Mouse (Mus musculus) MEL (cell line): Measurements from ENCODE around the gene Myl12a. TPM values are rescaled to one million over a fixed set of nuclear protein-coding genes. Genes with fewer than 3 reads are reported as not detected.

ENCODE experiments used
- DNase-seq: peaks from one replicate; pipeline ENCODE4 v3.0.0; 2011; ENCODE audit warnings: low read depth, low spot score
- H3K27ac ChIP-seq: 2 replicates; pipeline ENCODE4 v1.5.1; 2012; ENCODE audit warnings: low read depth, mild to moderate bottlenecking, control low read depth, low read length, moderate library complexity; ENCODE audit not compliant: control insufficient read depth
- H3K27me3 ChIP-seq, 2 experiments: fragments of 150-350 bp in 1 of 2; sonication (generic) in 1 of 2; 2 replicates each; pipeline ENCODE4 v1.6.1; 2012; ENCODE audit warnings: low read length in 2 of 2, mild to moderate bottlenecking in 2 of 2, improper control_type of control experiment in 1 of 2, moderate library complexity in 1 of 2; ENCODE audit not compliant: insufficient read depth in 2 of 2, control insufficient read depth in 1 of 2
- H3K36me3 ChIP-seq, 2 experiments: 2 replicates each; pipeline ENCODE4 v1.6.1; 2012 to 2014; ENCODE audit warnings: low read length in 2 of 2, improper control_type of control experiment in 1 of 2, inconsistent platforms in 1 of 2, mild to moderate bottlenecking in 1 of 2; ENCODE audit not compliant: insufficient read depth in 2 of 2, control insufficient read depth in 1 of 2
- H3K4me1 ChIP-seq, 2 experiments: fragments of 150-350 bp in 1 of 2; sonication (generic) in 1 of 2; 2 replicates each; pipeline ENCODE4 v1.6.1; 2012; ENCODE audit warnings: low read length in 2 of 2, improper control_type of control experiment in 1 of 2, mild to moderate bottlenecking in 1 of 2; ENCODE audit not compliant: insufficient read depth in 2 of 2, control insufficient read depth in 1 of 2
- H3K4me3 ChIP-seq, 2 experiments: fragments of 150-350 bp in 1 of 2; sonication (generic) in 1 of 2; 2 replicates each; pipeline ENCODE4 v1.5.1; 2012; ENCODE audit warnings: low read depth in 2 of 2, low read length in 2 of 2, mild to moderate bottlenecking in 2 of 2, moderate library complexity in 2 of 2, control low read depth in 1 of 2, improper control_type of control experiment in 1 of 2; ENCODE audit not compliant: control insufficient read depth in 1 of 2, insufficient read depth in 1 of 2
- H3K79me2 ChIP-seq: 2 replicates; pipeline ENCODE4 v1.6.1; 2012; ENCODE audit warnings: mild to moderate bottlenecking, low read length, moderate library complexity; ENCODE audit not compliant: control insufficient read depth, poor library complexity, insufficient read depth
- H3K9ac ChIP-seq: 2 replicates; pipeline ENCODE4 v1.6.1; 2012; ENCODE audit warnings: low read depth, mild to moderate bottlenecking, control low read depth, low read length, moderate library complexity; ENCODE audit not compliant: control insufficient read depth, poor library complexity, severe bottlenecking
- H3K9me3 ChIP-seq: fragments of 150-350 bp; sonication (generic); replicated peaks from 2 replicates; pipeline ENCODE4 v1.6.1; 2012; ENCODE audit warnings: mild to moderate bottlenecking, low read length, improper control_type of control experiment, moderate library complexity; ENCODE audit not compliant: insufficient read depth
- CHD2 ChIP-seq: IDR thresholded peaks from 2 replicates; pipeline ENCODE4 v1.6.1; 2011; ENCODE audit warnings: low read length, improper control_type of control experiment
- E2F4 ChIP-seq: IDR thresholded peaks from 2 replicates; pipeline ENCODE4 v1.6.1; 2011; ENCODE audit warnings: low read depth, low read length, improper control_type of control experiment, borderline replicate concordance
- ELF1 ChIP-seq: IDR thresholded peaks from 2 replicates; pipeline ENCODE4 v1.6.1; 2014; ENCODE audit warnings: low read depth, mild to moderate bottlenecking, inconsistent platforms, low read length, improper control_type of control experiment, moderate library complexity
- EP300 ChIP-seq, 2 experiments: IDR thresholded peaks; 2 replicates each; pipeline ENCODE4 v1.6.1; 2011; ENCODE audit warnings: improper control_type of control experiment in 2 of 2, low read length in 2 of 2, low read depth in 1 of 2, mild to moderate bottlenecking in 1 of 2
- ETS1 ChIP-seq: IDR thresholded peaks from 2 replicates; pipeline ENCODE4 v1.6.1; 2012; ENCODE audit warnings: low read depth, mild to moderate bottlenecking, inconsistent platforms, low read length, improper control_type of control experiment, moderate library complexity
- GABPA ChIP-seq: IDR thresholded peaks from 2 replicates; pipeline ENCODE4 v1.6.1; 2012; ENCODE audit warnings: low read depth, mild to moderate bottlenecking, inconsistent platforms, low read length, improper control_type of control experiment, moderate library complexity
- JUND ChIP-seq: IDR thresholded peaks from 2 replicates; pipeline ENCODE4 v1.6.1; 2011; ENCODE audit warnings: low read depth, mild to moderate bottlenecking, improper control_type of control experiment, low read length
- MAFK ChIP-seq: IDR thresholded peaks from 2 replicates; pipeline ENCODE4 v1.6.1; 2011; ENCODE audit warnings: low read depth, mild to moderate bottlenecking, low read length, improper control_type of control experiment, borderline replicate concordance
- MAZ ChIP-seq: IDR thresholded peaks from 2 replicates; pipeline ENCODE4 v1.6.1; 2012; ENCODE audit warnings: low read depth, mild to moderate bottlenecking, inconsistent platforms, low read length, improper control_type of control experiment
- MEF2A ChIP-seq: IDR thresholded peaks from 2 replicates; pipeline ENCODE4 v1.6.1; 2014; ENCODE audit warnings: low read depth, mild to moderate bottlenecking, inconsistent platforms, low read length, improper control_type of control experiment; ENCODE audit not compliant: poor library complexity, insufficient replicate concordance, severe bottlenecking; ENCODE audit errors: extremely low read depth
- MYC ChIP-seq: IDR thresholded peaks from 2 replicates; pipeline ENCODE4 v1.6.1; 2011; ENCODE audit warnings: low read depth, mild to moderate bottlenecking, low read length, improper control_type of control experiment, moderate library complexity
- NELFE ChIP-seq: IDR thresholded peaks from 2 replicates; pipeline ENCODE4 v1.6.1; 2011; ENCODE audit warnings: low read depth, low read length, improper control_type of control experiment
- POLR2A ChIP-seq, 2 experiments: IDR thresholded peaks; 2 replicates each; pipeline ENCODE4 v1.6.1; 2011 to 2012; ENCODE audit warnings: low read length in 2 of 2, mild to moderate bottlenecking in 2 of 2, control low read depth in 1 of 2, improper control_type of control experiment in 1 of 2, low read depth in 1 of 2, moderate library complexity in 1 of 2; ENCODE audit not compliant: control insufficient read depth in 1 of 2, insufficient read depth in 1 of 2, poor library complexity in 1 of 2
- POLR2AphosphoS2 ChIP-seq: IDR thresholded peaks from 2 replicates; pipeline ENCODE4 v1.6.1; 2011; ENCODE audit warnings: low read length, improper control_type of control experiment
- POLR2AphosphoS5 ChIP-seq: IDR thresholded peaks from 2 replicates; pipeline ENCODE4 v1.6.1; 2012; ENCODE audit warnings: low read depth, borderline replicate concordance, mild to moderate bottlenecking, inconsistent platforms, low read length, moderate library complexity, mixed read lengths
- RAD21 ChIP-seq: IDR thresholded peaks from 2 replicates; pipeline ENCODE4 v1.6.1; 2011; ENCODE audit warnings: mild to moderate bottlenecking, low read depth, low read length, improper control_type of control experiment
- RCOR1 ChIP-seq: IDR thresholded peaks from 2 replicates; pipeline ENCODE4 v1.6.1; 2012; ENCODE audit warnings: low read depth, mild to moderate bottlenecking, inconsistent platforms, low read length, improper control_type of control experiment
- SMC3 ChIP-seq: IDR thresholded peaks from 2 replicates; pipeline ENCODE4 v1.6.1; 2011; ENCODE audit warnings: low read depth, low read length, improper control_type of control experiment
- TAL1 ChIP-seq: IDR thresholded peaks from 2 replicates; pipeline ENCODE4 v1.6.1; 2012; ENCODE audit warnings: mild to moderate bottlenecking, inconsistent platforms, low read length, moderate library complexity, mixed read lengths
- TBP ChIP-seq: IDR thresholded peaks from 2 replicates; pipeline ENCODE4 v1.8.0; 2011; ENCODE audit warnings: low read depth, low read length, improper control_type of control experiment
- TCF12 ChIP-seq: IDR thresholded peaks from 2 replicates; pipeline ENCODE4 v1.6.1; 2014; ENCODE audit warnings: low read depth, mild to moderate bottlenecking, inconsistent platforms, low read length, improper control_type of control experiment, moderate library complexity
- UBTF ChIP-seq: IDR thresholded peaks from 2 replicates; pipeline ENCODE4 v1.6.1; 2012; ENCODE audit warnings: low read depth, mild to moderate bottlenecking, inconsistent platforms, low read length, improper control_type of control experiment, moderate library complexity, borderline replicate concordance; ENCODE audit not compliant: insufficient read depth
- USF2 ChIP-seq, 2 experiments: IDR thresholded peaks; 2 replicates each; pipeline ENCODE4 v1.6.1; 2011 to 2012; ENCODE audit warnings: improper control_type of control experiment in 2 of 2, low read length in 2 of 2, borderline replicate concordance in 1 of 2, inconsistent platforms in 1 of 2, low read depth in 1 of 2, mild to moderate bottlenecking in 1 of 2; ENCODE audit not compliant: insufficient read depth in 1 of 2
- ZKSCAN1 ChIP-seq: IDR thresholded peaks from 2 replicates; pipeline ENCODE4 v1.6.1; 2012; ENCODE audit warnings: low read depth, mild to moderate bottlenecking, inconsistent platforms, low read length, improper control_type of control experiment, moderate library complexity
- ZNF384 ChIP-seq: IDR thresholded peaks from 2 replicates; pipeline ENCODE4 v1.6.1; 2012; ENCODE audit warnings: low read depth, mild to moderate bottlenecking, inconsistent platforms, low read length, improper control_type of control experiment
- polyA plus RNA-seq, 2 experiments: library from polyadenylated mRNA; stranded (reverse) in 1 of 2; unstranded in 1 of 2; fragments of >175 nt in 1 of 2; fragments of >200 nt in 1 of 2; gene quantifications; 2 replicates each; pipeline versions ENCODE4 v1.2.1 to v1.2.4; 2012; ENCODE audit warnings: low replicate concordance in 2 of 2, low read depth in 1 of 2; ENCODE audit not compliant: insufficient read length in 2 of 2, insufficient read depth in 1 of 2, missing spikeins in 1 of 2
- total RNA-seq: library from RNA; depleted of rRNA; stranded (reverse); fragments of 300-350 nt; gene quantifications from 2 replicates; pipeline ENCODE4 v1.2.3, GENCODE M21; 2012

Gene Myl12a
- total and polyA plus RNA-seq, 3 experiments, result 113 to 130 TPM; not detected in 1

GRCm38 (mm10) chr17:71018151-71018550 is 15.5 kb upstream of the Myl12a start:
- H3K4me1 ChIP-seq, result no peaks in the 10 kb centered on the region
- no peaks in the 10 kb centered on the region for H3K79me2 ChIP-seq
- no peaks in the 10 kb centered on the region for H3K27me3 ChIP-seq
- H3K36me3 ChIP-seq, result no peaks in the 10 kb centered on the region
- no peaks in the 10 kb centered on the region for H3K9me3 ChIP-seq
- DNase-seq, result no peak
- H3K4me3 ChIP-seq, result no peak overlapping the region
- H3K9ac ChIP-seq, result no peak overlapping the region
- H3K27ac ChIP-seq, result no peak overlapping the region
- TF ChIP-seq NELFE (no peak), ZKSCAN1 (no peak), POLR2AphosphoS2 (no peak), TCF12 (no peak), MAZ (no peak), JUND (no peak), USF2 (IDR thresholded peaks at IDR 0.05; ENCODE audit: borderline replicate concordance in 1 of 2, insufficient read depth in 1 of 2, low read depth in 1 of 2, low read length in 2 of 2) (no peak), SMC3 (no peak), ELF1 (no peak), TAL1 (no peak), EP300 (IDR thresholded peaks at IDR 0.05; ENCODE audit: low read depth in 1 of 2, low read length in 2 of 2) (no peak), ZNF384 (no peak), MEF2A (no peak), UBTF (no peak), MAFK (no peak), POLR2AphosphoS5 (no peak), POLR2A (IDR thresholded peaks at IDR 0.05; ENCODE audit: control insufficient read depth in 1 of 2, insufficient read depth in 1 of 2, low read depth in 1 of 2, low read length in 2 of 2, poor library complexity in 1 of 2) (no peak)

- Histone ChIP-seq H3K9me3 (no peaks in the 10 kb centered on the region), H3K4me1 (no peaks in the 10 kb centered on the region), H3K9ac (no peak overlapping the region), H3K79me2 (no peaks in the 10 kb centered on the region), H3K36me3 (no peaks in the 10 kb centered on the region), H3K27ac (no peak overlapping the region), H3K27me3 (no peaks in the 10 kb centered on the region), H3K4me3 (no peak overlapping the region)
- TF ChIP-seq RAD21 (no peak), MEF2A (no peak), CHD2 (no peak), GABPA (no peak), TBP (no peak), E2F4 (no peak), RCOR1 (no peak), POLR2A (IDR thresholded peaks at IDR 0.05; ENCODE audit: control insufficient read depth in 1 of 2, insufficient read depth in 1 of 2, low read depth in 1 of 2, low read length in 2 of 2, poor library complexity in 1 of 2) (no peak), MAZ (no peak), TCF12 (no peak), USF2 (IDR thresholded peaks at IDR 0.05; ENCODE audit: borderline replicate concordance in 1 of 2, insufficient read depth in 1 of 2, low read depth in 1 of 2, low read length in 2 of 2) (no peak), MYC (no peak), ETS1 (no peak)
- DNase-seq, result no peak
These were observed 14.8 kb upstream of the Myl12a start for GRCm38 (mm10) chr17:71017457-71017998.
